Mouse (Mus musculus) megakaryocyte, embryonic 14.5 days (primary cell): ENCODE data around the gene Ankfn1.

Experiments used
- FLI1 ChIP-seq: IDR thresholded peaks from 2 replicates; pipeline ENCODE4 v1.6.1; 2012; ENCODE audit warnings: low read length, inconsistent platforms, mixed read lengths
- GATA1 ChIP-seq: IDR thresholded peaks from 3 replicates; pipeline ENCODE4 v1.6.1; 2012; ENCODE audit warnings: mixed read lengths, low read length, inconsistent platforms, borderline replicate concordance

DNA sequence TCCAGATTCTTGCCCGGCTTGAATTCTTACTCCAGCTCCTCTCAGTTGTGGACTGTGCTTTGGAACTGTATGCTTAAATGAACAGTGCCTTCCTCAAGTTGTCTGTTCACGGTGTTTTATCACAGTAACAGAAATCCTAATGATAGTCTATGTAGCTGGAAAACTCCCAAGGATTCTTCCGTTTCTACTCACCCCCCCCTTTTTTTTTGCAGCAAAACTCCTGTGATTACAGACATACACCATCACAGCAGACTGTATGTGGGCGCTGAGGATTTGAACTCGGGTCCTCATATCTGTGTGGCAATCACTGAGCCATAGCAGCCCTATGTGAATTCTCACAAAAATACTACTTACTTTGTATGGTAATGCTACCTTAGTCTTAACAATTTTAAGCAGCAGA lies 26.5 kb upstream of the Ankfn1 start:
- no peak for TF ChIP-seq GATA1
- no peak for TF ChIP-seq FLI1
